Mouse (Mus musculus) hindbrain, postnatal 0 days (tissue): ENCODE data around the gene Kpna2. TPM values are rescaled to one million over a fixed set of nuclear protein-coding genes. Genes with fewer than 3 reads are reported as not detected.
A peak's percentile ranks its signal among the peaks of the same experiment; 100 is the strongest.
"Not testable (repeated sequence)": the region's sequence is repeated elsewhere in the genome, so short reads cannot be mapped to it uniquely, and the experiment has no call there.

Experiments used
- ATAC-seq: fragments of 200-750 bp; cut with Nextera tagmentation; 2 replicates; pipeline ENCODE4 v1.8.0; 2017; ENCODE audit warnings: mild to moderate bottlenecking, moderate TSS enrichment, moderate library complexity
- DNase-seq: peaks from one replicate; pipeline ENCODE4 v3.0.0-alpha.2; 2015; ENCODE audit warnings: low spot score
- H3K27ac ChIP-seq: fragments of 300-500 bp; sonication (generic); 2 replicates; pipeline ENCODE4 v1.5.1; 2014; ENCODE audit warnings: mild to moderate bottlenecking
- H3K27me3 ChIP-seq: fragments of 300-500 bp; sonication (generic); 2 replicates; pipeline ENCODE4 v1.6.1; 2014; ENCODE audit warnings: low read length, mixed read lengths; ENCODE audit not compliant: insufficient read depth
- H3K36me3 ChIP-seq: fragments of 300-500 bp; sonication (generic); 2 replicates; pipeline ENCODE4 v1.6.1; 2014; ENCODE audit warnings: low read length, mixed read lengths; ENCODE audit not compliant: insufficient read depth
- H3K4me1 ChIP-seq: fragments of 300-500 bp; sonication (generic); 2 replicates; pipeline ENCODE4 v1.6.1; 2014; ENCODE audit warnings: antibody characterized with exemption, low read length, mixed read lengths; ENCODE audit not compliant: insufficient read depth
- H3K4me2 ChIP-seq: fragments of 300-500 bp; sonication (generic); 2 replicates; pipeline ENCODE4 v1.6.1; 2014; ENCODE audit warnings: low read depth, mild to moderate bottlenecking, low read length, moderate library complexity, mixed read lengths
- H3K4me3 ChIP-seq: fragments of 300-500 bp; sonication (generic); 2 replicates; pipeline ENCODE4 v1.5.1; 2014; ENCODE audit warnings: low read length
- H3K9ac ChIP-seq: fragments of 300-500 bp; sonication (generic); replicated peaks from 2 replicates; pipeline ENCODE4 v1.6.1; 2014; ENCODE audit warnings: mild to moderate bottlenecking, low read length, moderate library complexity, mixed read lengths
- H3K9me3 ChIP-seq: fragments of 300-500 bp; sonication (generic); 2 replicates; pipeline ENCODE4 v1.6.1; 2016; ENCODE audit warnings: low read length, mixed read lengths
- CTCF ChIP-seq: IDR thresholded peaks from 2 replicates; pipeline ENCODE4 v1.5.1; 2016; ENCODE audit warnings: antibody characterized with exemption, control low read depth, low read depth
- WGBS: fragments of 180-500 bp; shearing (Covaris S2); extraction: QIAGEN DNeasy Blood & Tissue Kit; methylation state at CpG from one replicate; pipeline ENCODE4 v1.1.7; 2014; 5-methylcytosine and 5-hydroxymethylcytosine counted together
- polyA plus RNA-seq: library from polyadenylated mRNA; unstranded; fragments of >200 nt; fragmentation: Nextera tagmentation; extraction: Ambion mirVana; gene quantifications from 2 replicates; pipeline ENCODE4 v1.2.1, GENCODE M21; 2015
- total RNA-seq: library from RNA; depleted of rRNA; stranded (reverse); fragments of >200 nt; gene quantifications from 2 replicates; pipeline ENCODE4 v1.2.3, GENCODE M21; 2014

Kpna2 gene
- total and polyA plus RNA-seq, 2 experiments from 2014 or later, result 94.4 to 106 TPM

- ATAC-seq (no peak), DNase-seq (no peak)
- Histone ChIP-seq H3K27ac (peak overlapping the region; percentile 76), H3K27me3 (no peaks in the 10 kb centered on the region), H3K4me2 (peak overlapping the region; percentile 48), H3K36me3 (peaks cover 10% of the 10 kb centered on the region; the same call in 1 of the 2 replicates), H3K9ac (peak overlapping the region; percentile 41; the same call in 1 of the 2 replicates), H3K4me1 (no peaks in the 10 kb centered on the region), H3K4me3 (peak overlapping the region; percentile 91; the same call in 1 of the 2 replicates), H3K9me3 (no peaks in the 10 kb centered on the region)
- no peak for TF ChIP-seq CTCF
- 83% methylated on average over 9 of the region's 9 CpGs for WGBS
Observed at GRCm38 (mm10) chr11:106999949-107000513, 690 bp upstream of the Kpna2 start.

DNA sequence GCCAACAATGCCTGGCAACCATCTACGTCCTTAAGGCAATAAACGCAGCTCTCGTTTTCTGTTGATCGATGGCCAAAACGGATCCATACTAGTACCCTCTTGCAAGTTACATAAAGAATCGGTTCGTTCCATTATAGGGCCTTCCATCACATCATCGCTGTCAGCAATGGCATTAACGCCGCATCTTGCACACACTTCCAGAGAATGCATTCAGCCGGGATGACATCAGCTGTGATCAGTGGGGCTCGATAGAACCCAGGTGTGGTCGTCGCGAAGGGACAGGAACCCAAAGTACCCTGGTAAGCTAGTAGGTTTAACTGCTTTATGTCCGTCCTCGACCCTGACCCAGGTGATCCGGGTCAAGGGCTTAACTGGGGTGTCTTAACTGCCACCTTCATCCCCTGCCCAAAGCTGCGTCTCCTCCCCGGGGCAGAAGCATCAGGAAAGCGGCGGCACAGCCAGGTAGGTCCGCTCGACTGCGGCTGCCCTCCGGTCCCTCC lies 640 bp downstream of the Kpna2 start:
- Histone ChIP-seq H3K9ac (peak overlapping the region; percentile 73), H3K4me2 (peak overlapping the region; percentile 57), H3K36me3 (peaks cover 17% of the 10 kb centered on the region; the same call in 1 of the 2 replicates), H3K4me1 (no peaks in the 10 kb centered on the region), H3K4me3 (peak overlapping the region; percentile 91), H3K27me3 (no peaks in the 10 kb centered on the region), H3K27ac (peak overlapping the region; percentile 84), H3K9me3 (no peaks in the 10 kb centered on the region)
- ATAC-seq, result peak; percentile 21; the same call in 1 of the 2 replicates
- 0% methylated on average over 26 of the region's 26 CpGs for WGBS
- TF ChIP-seq CTCF, result no peak
- peak; percentile 50 for DNase-seq

DNA sequence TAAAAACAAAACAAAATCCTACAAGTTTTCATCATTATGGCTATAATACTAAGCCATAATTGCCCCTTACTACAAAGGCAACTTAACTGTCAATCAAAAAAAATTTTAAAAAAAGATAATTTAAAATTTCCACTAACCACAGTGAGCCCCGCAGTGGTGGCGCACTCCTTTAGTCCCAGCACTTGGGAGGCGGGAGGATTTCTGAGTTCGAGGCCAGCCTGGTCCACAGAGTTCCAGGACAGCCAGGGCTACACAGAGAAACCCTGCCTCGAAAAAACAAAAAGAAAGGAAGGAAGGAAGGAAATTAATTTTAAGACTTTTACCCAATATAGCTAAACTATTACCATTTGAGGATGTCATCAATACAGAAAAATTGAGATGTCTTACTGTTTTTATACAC lies 1.4 kb downstream of the Kpna2 start:
- H3K9ac ChIP-seq, result peak overlapping the region; percentile 73; the same call in 1 of the 2 replicates
- DNase-seq (no peak), ATAC-seq (no peak)
- H3K4me3 ChIP-seq, result peak overlapping the region; percentile 91
- 10% methylated on average over 5 of the region's 5 CpGs for WGBS
- no peaks in the 10 kb centered on the region for H3K9me3 ChIP-seq
- no peaks in the 10 kb centered on the region for H3K27me3 ChIP-seq
- no peak for TF ChIP-seq CTCF
- peak overlapping the region; percentile 57 for H3K4me2 ChIP-seq
- peak overlapping the region; percentile 84; the same call in 1 of the 2 replicates for H3K27ac ChIP-seq
- H3K36me3 ChIP-seq, result peaks cover 20% of the 10 kb centered on the region; the same call in 1 of the 2 replicates
- no peaks in the 10 kb centered on the region for H3K4me1 ChIP-seq

GRCm38 (mm10) chr11:106996492-106996891 lies 2.8 kb downstream of the Kpna2 start:
- H3K9me3 ChIP-seq, H3K27me3 ChIP-seq, ATAC-seq, H3K4me3 ChIP-seq, H3K4me2 ChIP-seq, H3K4me1 ChIP-seq, H3K27ac ChIP-seq, H3K9ac ChIP-seq, DNase-seq: not testable (repeated sequence)
- H3K36me3 ChIP-seq, result peaks cover 20% of the 10 kb centered on the region; the same call in 1 of the 2 replicates
- 92% methylated on average over 7 of the region's 7 CpGs for WGBS

GRCm38 (mm10) chr11:106994246-106995085 lies 4.9 kb downstream of the Kpna2 start:
- no peak for DNase-seq
- no peak overlapping the region for H3K27ac ChIP-seq

DNA sequence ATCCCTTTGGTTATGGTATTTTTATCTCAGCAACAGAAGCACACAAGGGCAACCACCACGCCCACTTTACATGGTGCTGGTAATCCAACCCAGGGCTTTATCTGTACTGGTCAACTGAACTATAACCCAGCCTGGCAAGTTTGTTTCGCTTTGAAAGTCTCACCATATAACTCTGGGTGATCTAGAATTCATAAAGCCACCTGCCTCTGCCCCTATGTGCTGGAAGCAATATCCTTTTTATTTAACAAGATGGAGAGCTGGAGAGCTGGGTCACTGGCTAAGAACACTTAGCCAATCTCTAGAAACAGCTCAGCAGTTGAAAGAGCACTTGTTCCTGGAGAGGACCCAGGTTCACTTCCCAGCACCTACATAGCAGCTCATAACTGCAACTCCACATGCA lies 12.0 kb downstream of the Kpna2 start:
- H3K9ac ChIP-seq, result no peak overlapping the region
- 92% methylated on average over 2 of the region's 2 CpGs for WGBS
- H3K27ac ChIP-seq, result no peak overlapping the region
- TF ChIP-seq CTCF, result no peak
- H3K4me1 ChIP-seq, result no peaks in the 10 kb centered on the region
- DNase-seq, result no peak
- no peak overlapping the region for H3K4me2 ChIP-seq
- H3K27me3 ChIP-seq, result no peaks in the 10 kb centered on the region
- ATAC-seq, result no peak
- no peaks in the 10 kb centered on the region for H3K9me3 ChIP-seq
- H3K36me3 ChIP-seq, result peaks cover 14% of the 10 kb centered on the region; the same call in 1 of the 2 replicates
- no peak overlapping the region for H3K4me3 ChIP-seq

More at GRCm38 (mm10) chr11:106994246-106995085, 4.9 kb downstream of the Kpna2 start:
- no peak for ATAC-seq
- WGBS, result 76% methylated on average over 3 of the region's 3 CpGs
- no peaks in the 10 kb centered on the region for H3K4me1 ChIP-seq
- TF ChIP-seq CTCF, result no peak
- peaks cover 34% of the 10 kb centered on the region; the same call in 1 of the 2 replicates for H3K36me3 ChIP-seq
- no peaks in the 10 kb centered on the region for H3K9me3 ChIP-seq
- no peak overlapping the region for H3K4me2 ChIP-seq
- H3K9ac ChIP-seq, result no peak overlapping the region
- H3K27me3 ChIP-seq, result no peaks in the 10 kb centered on the region
- no peak overlapping the region for H3K4me3 ChIP-seq

- H3K27ac ChIP-seq, H3K4me1 ChIP-seq, DNase-seq, H3K9me3 ChIP-seq, H3K27me3 ChIP-seq, H3K9ac ChIP-seq, H3K4me3 ChIP-seq, H3K36me3 ChIP-seq, ATAC-seq, H3K4me2 ChIP-seq: not testable (repeated sequence)
- 77% methylated on average over 8 of the region's 9 CpGs for WGBS
Observed at GRCm38 (mm10) chr11:106985979-106986604, 13.2 kb downstream of the Kpna2 start.
